Mouse (Mus musculus) stomach, postnatal 0 days (tissue): ENCODE measurements at regions not wholly inside any gene's neighbourhood (a gene's known extent, or its start where the extent isn't known, plus 50 kb on each side); places are given as distances from the start of the nearest gene placed in this dataset.

Experiments
- ATAC-seq: fragments of 200-750 bp; cut with Nextera tagmentation; 2 replicates; pipeline ENCODE4 v1.8.0; 2017; ENCODE audit not compliant: low FRiP score, low TSS enrichment
- DNase-seq: peaks from one replicate; pipeline ENCODE4 v3.0.0-alpha.2; 2016; ENCODE audit warnings: low spot score
- H3K27ac ChIP-seq: fragments of 300-500 bp; sonication (generic); replicated peaks from 2 replicates; pipeline ENCODE4 v1.5.1; 2014; ENCODE audit warnings: mild to moderate bottlenecking, control low read depth
- H3K27me3 ChIP-seq: fragments of 300-500 bp; sonication (generic); 2 replicates; pipeline ENCODE4 v1.6.1; 2014; ENCODE audit warnings: low read length; ENCODE audit not compliant: control insufficient read depth, insufficient read depth
- H3K36me3 ChIP-seq: fragments of 300-500 bp; sonication (generic); 2 replicates; pipeline ENCODE4 v1.6.1; 2014; ENCODE audit warnings: low read length, mixed read lengths; ENCODE audit not compliant: control insufficient read depth, insufficient read depth
- H3K4me1 ChIP-seq: fragments of 300-500 bp; sonication (generic); replicated peaks from 2 replicates; pipeline ENCODE4 v1.6.1; 2014; ENCODE audit warnings: antibody characterized with exemption; ENCODE audit not compliant: control insufficient read depth, insufficient read depth
- H3K4me2 ChIP-seq: fragments of 300-500 bp; sonication (generic); replicated peaks from 2 replicates; pipeline ENCODE4 v1.6.1; 2014; ENCODE audit warnings: low read depth, mild to moderate bottlenecking, control low read depth, moderate library complexity
- H3K4me3 ChIP-seq: fragments of 300-500 bp; sonication (generic); 2 replicates; pipeline ENCODE4 v1.5.1; 2014; ENCODE audit warnings: low read depth, low read length, control low read depth
- H3K9ac ChIP-seq: fragments of 300-500 bp; sonication (generic); 2 replicates; pipeline ENCODE4 v1.6.1; 2014; ENCODE audit warnings: mild to moderate bottlenecking, low read length, control low read depth, mixed read lengths
- H3K9me3 ChIP-seq: fragments of 300-500 bp; sonication (generic); 2 replicates; pipeline ENCODE4 v1.6.1; 2016; ENCODE audit warnings: low read length; ENCODE audit not compliant: control insufficient read depth
- CTCF ChIP-seq: IDR thresholded peaks from 2 replicates; pipeline ENCODE4 v1.5.1; 2016; ENCODE audit warnings: antibody characterized with exemption, low read depth, mild to moderate bottlenecking, moderate library complexity
- EP300 ChIP-seq: optimal IDR thresholded peaks from 2 replicates; pipeline ENCODE3; 2016; ENCODE audit warnings: antibody characterized with exemption
- WGBS: fragments of 180-500 bp; shearing (Covaris S2); extraction: QIAGEN DNeasy Blood & Tissue Kit; methylation state at CpG from one replicate; pipeline ENCODE4 v1.1.7; 2014; 5-methylcytosine and 5-hydroxymethylcytosine counted together

DNA sequence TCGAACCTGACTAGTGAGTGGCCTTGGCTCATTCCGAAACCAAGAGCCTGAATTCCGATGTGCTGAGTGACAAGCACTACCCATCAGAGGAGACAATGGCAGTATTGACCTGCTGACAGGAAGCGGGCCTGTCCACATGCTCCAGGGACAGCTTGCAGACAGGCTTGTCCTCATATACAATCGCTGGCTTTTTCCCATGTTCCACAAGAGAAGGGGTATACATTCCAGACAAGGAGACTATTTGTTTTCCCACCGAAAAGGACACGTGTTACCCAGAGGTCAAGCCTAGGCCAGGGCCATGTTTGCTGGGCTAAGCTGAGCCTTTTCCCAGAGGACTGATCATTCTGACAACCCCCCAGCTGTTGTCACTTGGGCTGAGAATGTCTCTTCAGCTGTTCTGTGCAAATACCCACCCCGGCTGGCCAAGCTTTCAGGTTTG, 77.5 kb upstream of the Spon1 start:
- Histone ChIP-seq H3K4me3 (no peak overlapping the region), H3K9me3 (no peaks in the 10 kb centered on the region), H3K4me1 (no peaks in the 10 kb centered on the region; the same call in 1 of the 2 replicates), H3K27me3 (no peaks in the 10 kb centered on the region), H3K4me2 (no peak overlapping the region), H3K9ac (no peak overlapping the region), H3K27ac (peak overlapping the region; percentile 40; the same call in 1 of the 2 replicates), H3K36me3 (no peaks in the 10 kb centered on the region)
- DNase-seq (peak; percentile 31), ATAC-seq (peak; percentile 38)
- 38% methylated on average over 8 of the region's 8 CpGs for WGBS
- no peak for TF ChIP-seq EP300
- no peak for TF ChIP-seq CTCF

DNA sequence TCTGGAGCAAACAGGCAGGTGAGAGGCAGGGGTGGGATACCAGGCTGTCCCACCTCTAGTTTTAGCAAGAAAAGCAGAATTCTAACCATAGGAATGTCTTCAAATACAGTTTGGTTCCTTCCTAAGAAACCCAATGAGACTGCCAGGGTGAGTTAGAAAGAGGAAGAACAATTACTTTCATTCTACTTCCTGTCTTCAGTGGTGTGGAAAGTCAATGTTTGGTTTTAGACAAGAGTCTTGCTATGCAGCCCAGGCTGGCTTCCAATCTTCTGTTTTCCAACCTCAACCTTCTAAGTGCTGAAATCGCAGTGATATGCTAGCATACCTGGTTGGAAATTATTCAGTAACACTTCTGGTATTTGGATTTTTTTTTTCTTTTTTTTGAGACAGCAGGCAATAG, 77.1 kb upstream of the Spon1 start:
- WGBS = 61% methylated on average over 1 of the region's 1 CpGs
- DNase-seq = no peak
- peak; percentile 38; the same call in 1 of the 2 replicates for ATAC-seq
- H3K9me3 ChIP-seq = no peaks in the 10 kb centered on the region
- no peak overlapping the region for H3K4me2 ChIP-seq
- no peaks in the 10 kb centered on the region for H3K36me3 ChIP-seq
- H3K4me3 ChIP-seq = no peak overlapping the region
- peak overlapping the region; percentile 40; the same call in 1 of the 2 replicates for H3K27ac ChIP-seq
- no peak overlapping the region for H3K9ac ChIP-seq
- no peaks in the 10 kb centered on the region for H3K27me3 ChIP-seq
- no peak for TF ChIP-seq CTCF
- no peaks in the 10 kb centered on the region; the same call in 1 of the 2 replicates for H3K4me1 ChIP-seq

DNA sequence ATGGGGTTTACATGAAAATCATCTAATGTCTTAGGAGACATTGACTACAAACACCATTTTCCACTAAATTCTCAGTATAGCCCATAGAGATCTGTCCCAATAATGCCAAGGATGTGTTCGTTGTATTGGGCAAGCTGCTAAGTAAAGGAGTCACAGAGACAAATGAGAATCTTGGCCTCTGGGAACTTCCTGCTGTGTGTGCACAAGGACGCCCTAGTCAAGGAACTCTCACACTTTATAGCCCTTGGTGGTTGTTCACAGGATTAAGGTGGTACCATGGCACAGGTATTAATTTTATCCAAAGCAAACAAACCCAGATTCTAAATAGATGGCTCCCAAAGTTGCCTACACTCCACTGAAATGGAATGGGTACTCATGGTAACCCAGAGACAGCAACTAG, 76.7 kb upstream of the Spon1 start:
- no peaks in the 10 kb centered on the region for H3K36me3 ChIP-seq
- no peak for TF ChIP-seq CTCF
- TF ChIP-seq EP300 = no peak
- no peaks in the 10 kb centered on the region for H3K9me3 ChIP-seq
- no peak overlapping the region for H3K4me3 ChIP-seq
- H3K4me1 ChIP-seq = no peaks in the 10 kb centered on the region; the same call in 1 of the 2 replicates
- no peak overlapping the region for H3K4me2 ChIP-seq
- H3K27me3 ChIP-seq = no peaks in the 10 kb centered on the region
- DNase-seq (no peak), ATAC-seq (no peak)
- 48% methylated on average over 2 of the region's 2 CpGs for WGBS
- no peak overlapping the region for H3K27ac ChIP-seq
- no peak overlapping the region for H3K9ac ChIP-seq

DNA sequence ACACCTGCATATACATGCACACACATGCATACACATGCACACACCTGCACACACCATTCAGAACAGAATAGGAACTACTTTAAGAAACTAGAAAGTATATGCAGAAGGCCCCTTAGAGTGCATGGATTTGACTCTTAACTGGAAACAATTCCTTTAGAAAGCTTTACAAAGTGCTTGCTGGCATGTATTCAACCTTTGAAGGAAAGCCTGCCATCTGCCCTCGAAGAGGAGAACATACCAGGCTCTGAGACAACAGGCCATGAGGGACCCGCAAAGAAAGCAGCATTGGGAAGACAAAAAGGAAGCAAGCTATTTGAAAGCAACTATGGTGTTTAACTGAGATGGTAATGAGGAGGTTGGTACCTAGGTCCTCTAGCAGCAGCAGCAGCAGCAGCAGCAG, 74.0 kb upstream of the Spon1 start:
- ATAC-seq (no peak), DNase-seq (no peak)
- no peak overlapping the region for H3K9ac ChIP-seq
- H3K4me1 ChIP-seq = no peaks in the 10 kb centered on the region; the same call in 1 of the 2 replicates
- no peak overlapping the region for H3K27ac ChIP-seq
- H3K4me2 ChIP-seq = no peak overlapping the region
- H3K27me3 ChIP-seq = no peaks in the 10 kb centered on the region
- no peaks in the 10 kb centered on the region for H3K9me3 ChIP-seq
- no peak overlapping the region for H3K4me3 ChIP-seq
- TF ChIP-seq CTCF (no peak), EP300 (no peak)
- no peaks in the 10 kb centered on the region for H3K36me3 ChIP-seq
- WGBS = 34% methylated on average over 2 of the region's 2 CpGs

DNA sequence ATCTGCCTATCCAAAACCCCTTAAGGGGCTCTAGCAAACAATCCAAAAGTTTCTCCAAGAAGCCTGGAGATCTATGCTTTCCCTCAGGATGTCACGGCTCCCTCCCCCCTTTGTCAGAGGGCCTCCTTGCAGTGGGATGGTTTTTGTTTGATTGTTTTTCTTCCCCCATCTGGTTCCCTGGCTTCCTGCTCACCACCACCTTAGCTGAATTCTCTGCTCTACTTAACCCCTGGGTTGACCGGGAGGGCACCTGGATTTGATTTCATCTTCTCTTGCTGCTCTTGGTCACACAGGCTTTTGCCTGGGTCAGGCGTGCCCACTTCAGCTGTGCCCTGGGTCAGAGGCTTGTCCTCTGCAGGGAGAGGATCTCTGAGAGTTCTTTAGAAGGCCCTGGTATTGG, 72.3 kb upstream of the Spon1 start:
- H3K27ac ChIP-seq = no peak overlapping the region
- no peaks in the 10 kb centered on the region; the same call in 1 of the 2 replicates for H3K4me1 ChIP-seq
- no peaks in the 10 kb centered on the region for H3K27me3 ChIP-seq
- no peak overlapping the region for H3K4me3 ChIP-seq
- 68% methylated on average over 3 of the region's 3 CpGs for WGBS
- no peaks in the 10 kb centered on the region for H3K9me3 ChIP-seq
- TF ChIP-seq CTCF (no peak), EP300 (no peak)
- no peak overlapping the region for H3K9ac ChIP-seq
- DNase-seq = no peak
- no peak for ATAC-seq
- no peaks in the 10 kb centered on the region for H3K36me3 ChIP-seq
- no peak overlapping the region for H3K4me2 ChIP-seq

DNA sequence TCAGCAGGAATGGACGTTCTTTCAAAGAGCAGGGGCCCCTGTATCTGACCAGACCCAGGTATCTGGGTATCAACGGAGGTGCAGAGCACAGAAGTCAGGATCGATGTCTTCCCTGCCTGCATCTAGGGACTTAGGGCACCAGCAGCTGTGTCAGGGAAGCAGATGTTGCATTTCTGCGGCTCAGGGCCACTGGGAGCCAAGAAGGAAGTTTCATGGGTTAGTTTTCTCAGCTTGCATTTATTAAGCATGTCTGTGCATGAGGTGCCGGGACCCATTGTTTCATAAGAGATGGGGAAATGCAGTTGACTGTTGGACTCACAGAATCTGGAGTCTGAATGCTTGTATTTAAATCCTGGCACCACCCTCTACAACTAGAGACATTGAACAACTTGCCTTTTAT, 71.3 kb upstream of the Spon1 start:
- Histone ChIP-seq H3K27me3 (no peaks in the 10 kb centered on the region), H3K4me2 (no peak overlapping the region), H3K27ac (no peak overlapping the region), H3K9ac (no peak overlapping the region), H3K4me3 (no peak overlapping the region), H3K9me3 (no peaks in the 10 kb centered on the region), H3K4me1 (no peaks in the 10 kb centered on the region), H3K36me3 (no peaks in the 10 kb centered on the region)
- DNase-seq = no peak
- 53% methylated on average over 5 of the region's 5 CpGs for WGBS
- no peak for TF ChIP-seq CTCF
- TF ChIP-seq EP300 = no peak
- ATAC-seq = no peak
